ENCODE assay signal across 15 mouse cellular contexts in the genomic region with DNA sequence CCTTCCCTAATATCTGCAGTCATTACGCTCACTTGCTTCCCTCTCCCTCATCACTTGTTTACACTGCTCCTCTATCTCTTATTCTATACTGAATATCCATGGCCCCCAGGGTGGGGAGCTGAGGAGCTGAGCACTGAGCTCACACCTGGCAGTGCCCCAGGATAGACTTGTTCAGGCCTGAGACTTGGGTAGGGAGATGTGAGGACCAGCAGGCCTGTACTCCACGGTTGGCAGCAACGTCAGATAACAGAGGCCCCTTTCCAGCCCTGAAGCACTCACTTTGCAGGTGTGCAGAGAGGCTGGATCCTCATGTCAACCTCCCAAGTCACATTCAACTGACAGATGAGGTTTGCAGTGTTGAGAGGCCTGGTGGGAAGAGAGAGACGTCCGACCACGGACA. TPM values are rescaled to one million over a fixed set of nuclear protein-coding genes. Genes with fewer than 3 reads are reported as not detected.
DNase-seq lines count a peak whose midpoint lies in the region; ATAC-seq and TF ChIP-seq lines count a peak whose summit lies in the region.
"Had no signal": no experiment of that assay in that cellular context is flagged by ENCODE, and none has a peak within 500 bp of the region (broad histone marks: within the 10 kb centered on the region; RNA-seq: fewer than 3 reads in every experiment).

No protein-coding gene starts in this region.

- ATAC-seq in heart, embryonic 15.5 days (replicated peaks; ENCODE audit: insufficient number of reproducible peaks, insufficient read depth, low FRiP score, low read depth): 0 out of 2 replicates have a peak, but pooled peaks have one; percentile 14
- no peak for ATAC-seq in lung, postnatal 0 days
- peak; percentile 49; the same call in 1 of the 2 replicates for ATAC-seq in stomach, embryonic 16.5 days (ENCODE audit: insufficient read depth, low FRiP score)
- ATAC-seq: CD4-positive, CD25-positive, alpha-beta regulatory T cell, adult 4 months had no signal

- H3K9me3 ChIP-seq in heart, embryonic 15.5 days (replicated peaks): no peaks in the 10 kb centered on the region
- H3K9me3 ChIP-seq in lung, postnatal 0 days (ENCODE audit: low read length): no peaks in the 10 kb centered on the region
- H3K9me3 ChIP-seq in limb, embryonic 10.5 days (replicated peaks): no peaks in the 10 kb centered on the region
- H3K9me3 ChIP-seq in stomach, embryonic 16.5 days (replicated peaks; ENCODE audit: control insufficient read depth, low read length): no peaks in the 10 kb centered on the region
- H3K9me3 ChIP-seq: hindbrain, embryonic 15.5 days had no signal

- no peak overlapping the region for H3K4me2 ChIP-seq in heart, embryonic 15.5 days
- no peak overlapping the region for H3K4me2 ChIP-seq in lung, postnatal 0 days (replicated peaks; ENCODE audit: low read depth, low read length)
- H3K4me2 ChIP-seq in stomach, embryonic 16.5 days (ENCODE audit: low read depth, low read length): no peak overlapping the region; the same call in 1 of the 2 replicates
- H3K4me2 ChIP-seq: hindbrain, embryonic 15.5 days had no signal

- H3K4me1 ChIP-seq in heart, embryonic 15.5 days (replicated peaks): 0 out of 2 replicates have a peak, but pooled peaks cover 4% of the 10 kb centered on the region
- no peaks in the 10 kb centered on the region for H3K4me1 ChIP-seq in lung, postnatal 0 days (ENCODE audit: insufficient read depth, low read depth, low read length)
- H3K4me1 ChIP-seq in limb, embryonic 10.5 days: peaks cover 12% of the 10 kb centered on the region; the same call in 1 of the 2 replicates
- H3K4me1 ChIP-seq in stomach, embryonic 16.5 days (ENCODE audit: control insufficient read depth, insufficient read depth, low read length): peaks cover 22% of the 10 kb centered on the region; the same call in 1 of the 2 replicates
- H3K4me1 ChIP-seq: hindbrain, embryonic 15.5 days had no signal

- no peak overlapping the region for H3K27ac ChIP-seq in heart, embryonic 15.5 days
- no peak overlapping the region for H3K27ac ChIP-seq in lung, postnatal 0 days (ENCODE audit: low read length)
- peak overlapping the region; percentile 53 for H3K27ac ChIP-seq in limb, embryonic 10.5 days
- peak overlapping the region; percentile 79 for H3K27ac ChIP-seq in stomach, embryonic 16.5 days (ENCODE audit: low read length)
- H3K27ac ChIP-seq in layer of hippocampus, adult 2 months: no peak overlapping the region
- H3K27ac ChIP-seq: hindbrain, embryonic 15.5 days had no signal

- TF ChIP-seq EP300 in lung, postnatal 0 days (IDR thresholded peaks at IDR 0.05): no peak

- no peak overlapping the region for H3K9ac ChIP-seq in heart, embryonic 15.5 days
- no peak overlapping the region for H3K9ac ChIP-seq in lung, postnatal 0 days (replicated peaks; ENCODE audit: low read depth)
- H3K9ac ChIP-seq in stomach, embryonic 16.5 days (ENCODE audit: low read length): 0 out of 2 replicates have a peak overlapping the region, but pooled peaks have one; percentile 33
- H3K9ac ChIP-seq: hindbrain, embryonic 15.5 days had no signal

- no peak for TF ChIP-seq CTCF in lung, postnatal 0 days (IDR thresholded peaks at IDR 0.05)
- no peak for TF ChIP-seq CTCF in layer of hippocampus, adult 2 months (conservative IDR thresholded peaks at IDR 0.05)

- H3K4me3 ChIP-seq in heart, embryonic 15.5 days: no peak overlapping the region
- no peak overlapping the region for H3K4me3 ChIP-seq in lung, postnatal 0 days (ENCODE audit: low read depth, low read length)
- no peak overlapping the region for H3K4me3 ChIP-seq in limb, embryonic 10.5 days
- no peak overlapping the region for H3K4me3 ChIP-seq in stomach, embryonic 16.5 days (replicated peaks; ENCODE audit: low read length)
- no peak overlapping the region for H3K4me3 ChIP-seq in layer of hippocampus, adult 2 months
- H3K4me3 ChIP-seq: hindbrain, embryonic 15.5 days had no signal

- no peak for DNase-seq in heart, adult 9 months (ENCODE audit: low spot score in 2 of 2)
- peak; percentile 33 for DNase-seq in lung, postnatal 10 days
- DNase-seq in lung, postnatal 0 days (ENCODE audit: low spot score): no peak
- no peak for DNase-seq in limb, embryonic 10.5 days (ENCODE audit: low spot score)
- no peak for DNase-seq in frontal cortex, postnatal 36 days (ENCODE audit: low spot score in 2 of 2)
- no peak for DNase-seq in layer of hippocampus, adult 2 months (ENCODE audit: low spot score in 2 of 2)
- DNase-seq: adrenal gland, postnatal 36 days; cerebellum, adult 8-10 months; gastrocnemius, postnatal 14 days had no signal

- H3K36me3 ChIP-seq in heart, embryonic 15.5 days: peaks cover 3% of the 10 kb centered on the region; the same call in 1 of the 2 replicates
- H3K36me3 ChIP-seq in lung, postnatal 0 days (ENCODE audit: insufficient read depth, low read length): 0 out of 2 replicates have a peak, but pooled peaks cover 4% of the 10 kb centered on the region
- H3K36me3 ChIP-seq in limb, embryonic 10.5 days: peaks cover 18% of the 10 kb centered on the region
- peaks cover 6% of the 10 kb centered on the region for H3K36me3 ChIP-seq in stomach, embryonic 16.5 days (ENCODE audit: control insufficient read depth, insufficient read depth, low read length)
- H3K36me3 ChIP-seq: hindbrain, embryonic 15.5 days had no signal

- no peaks in the 10 kb centered on the region for H3K27me3 ChIP-seq in heart, embryonic 15.5 days
- no peaks in the 10 kb centered on the region for H3K27me3 ChIP-seq in lung, postnatal 0 days (replicated peaks; ENCODE audit: insufficient read depth, low read length)
- no peaks in the 10 kb centered on the region for H3K27me3 ChIP-seq in limb, embryonic 10.5 days (ENCODE audit: low read depth, poor library complexity, severe bottlenecking)
- H3K27me3 ChIP-seq in stomach, embryonic 16.5 days (ENCODE audit: control insufficient read depth, insufficient read depth, low read length): no peaks in the 10 kb centered on the region
- H3K27me3 ChIP-seq: hindbrain, embryonic 15.5 days had no signal

- WGBS in heart, embryonic 15.5 days: 40% methylated on average over 6 of the region's 6 CpGs
- 50% methylated on average over 6 of the region's 6 CpGs for WGBS in lung, postnatal 0 days
- WGBS in limb, embryonic 10.5 days: 75% methylated on average over 6 of the region's 6 CpGs
- WGBS in stomach, embryonic 16.5 days: 37% methylated on average over 6 of the region's 6 CpGs

RNA-seq across cellular contexts. Expression of a gene that starts 23.2 kb away (rescaled TPM):
- polyA plus RNA-seq in heart, embryonic 15.5 days (2015; fragmentation: Nextera tagmentation; extraction: Ambion mirVana): not detected in 2 replicates
- polyA plus RNA-seq in lung, postnatal 0 days (2015; fragmentation: Nextera tagmentation; extraction: Ambion mirVana): not detected in 2 replicates
- not detected in 2 replicates for polyA plus RNA-seq in limb, embryonic 10.5 days (2016; fragmentation: Nextera tagmentation; extraction: Ambion mirVana)
- not detected in 2 replicates for polyA plus RNA-seq in stomach, embryonic 16.5 days (2015; fragmentation: Nextera tagmentation; extraction: Ambion mirVana)
- not detected for total RNA-seq in layer of hippocampus, adult 2 months (2021)
- total RNA-seq: adrenal gland, postnatal 36 days; gastrocnemius, postnatal 14 days; layer of hippocampus, postnatal 25 days had no signal
- polyA plus RNA-seq: CD4-positive, CD25-positive, alpha-beta regulatory T cell, adult 4 months; hindbrain, embryonic 15.5 days; urinary bladder, adult 2 months had no signal

RNA-seq across cellular contexts. Expression of a gene that starts 39.6 kb away (rescaled TPM):
- 0.20 and 0.64 TPM in 2 replicates for polyA plus RNA-seq in heart, embryonic 15.5 days (2015; fragmentation: Nextera tagmentation; extraction: Ambion mirVana)
- polyA plus RNA-seq in lung, postnatal 0 days (2015; fragmentation: Nextera tagmentation; extraction: Ambion mirVana): not detected in 2 replicates
- polyA plus RNA-seq in limb, embryonic 10.5 days (2016; fragmentation: Nextera tagmentation; extraction: Ambion mirVana): not detected in 2 replicates
- polyA plus RNA-seq in stomach, embryonic 16.5 days (2015; fragmentation: Nextera tagmentation; extraction: Ambion mirVana): 1.9 and 2.1 TPM in 2 replicates
- total RNA-seq in layer of hippocampus, adult 2 months (2021): not detected
- total RNA-seq: adrenal gland, postnatal 36 days; gastrocnemius, postnatal 14 days; layer of hippocampus, postnatal 25 days had no signal
- polyA plus RNA-seq: CD4-positive, CD25-positive, alpha-beta regulatory T cell, adult 4 months; urinary bladder, adult 2 months had no signal

RNA-seq across cellular contexts. Expression of a gene that starts 40.8 kb away (rescaled TPM):
- 36.8 and 40.1 TPM in 2 replicates for polyA plus RNA-seq in heart, embryonic 15.5 days (2015; fragmentation: Nextera tagmentation; extraction: Ambion mirVana)
- 83.7 and 91.5 TPM in 2 replicates for polyA plus RNA-seq in lung, postnatal 0 days (2015; fragmentation: Nextera tagmentation; extraction: Ambion mirVana)
- 70.6 and 101 TPM in 2 replicates for polyA plus RNA-seq in limb, embryonic 10.5 days (2016; fragmentation: Nextera tagmentation; extraction: Ambion mirVana)
- 110 and 113 TPM in 2 replicates for polyA plus RNA-seq in stomach, embryonic 16.5 days (2015; fragmentation: Nextera tagmentation; extraction: Ambion mirVana)
- 10 to 100 TPM; 36.5 to 42.6 TPM for total RNA-seq in layer of hippocampus, adult 2 months (2021)

RNA-seq across cellular contexts. Expression of a gene that starts 40.9 kb away (rescaled TPM):
- polyA plus RNA-seq in heart, embryonic 15.5 days (2015; fragmentation: Nextera tagmentation; extraction: Ambion mirVana): not detected in 2 replicates
- polyA plus RNA-seq in lung, postnatal 0 days (2015; fragmentation: Nextera tagmentation; extraction: Ambion mirVana): not detected in 2 replicates
- polyA plus RNA-seq in limb, embryonic 10.5 days (2016; fragmentation: Nextera tagmentation; extraction: Ambion mirVana): not detected in 2 replicates
- 3.8 and 3.9 TPM in 2 replicates for polyA plus RNA-seq in stomach, embryonic 16.5 days (2015; fragmentation: Nextera tagmentation; extraction: Ambion mirVana)
- total RNA-seq in layer of hippocampus, adult 2 months (2021): not detected
- total RNA-seq: adrenal gland, postnatal 36 days; gastrocnemius, postnatal 14 days; layer of hippocampus, postnatal 25 days had no signal
- polyA plus RNA-seq: urinary bladder, adult 2 months had no signal

Comparison
In these comparisons a context has a peak if more than half of its experiments do, and no peak if none do; other contexts are left out.
1. H3K27ac ChIP-seq: peak in limb, embryonic 10.5 days (single experiment) and stomach, embryonic 16.5 days (single experiment); none in heart, embryonic 15.5 days (single experiment), lung, postnatal 0 days (single experiment) and layer of hippocampus, adult 2 months (single experiment).